Mouse (Mus musculus): Measurements from ENCODE around the gene Sema5b. TPM values are rescaled to one million over a fixed set of nuclear protein-coding genes. Genes with fewer than 3 reads are reported as not detected.

Gene Sema5b
- polyA plus RNA-seq, 1 experiment = not detected

DNA sequence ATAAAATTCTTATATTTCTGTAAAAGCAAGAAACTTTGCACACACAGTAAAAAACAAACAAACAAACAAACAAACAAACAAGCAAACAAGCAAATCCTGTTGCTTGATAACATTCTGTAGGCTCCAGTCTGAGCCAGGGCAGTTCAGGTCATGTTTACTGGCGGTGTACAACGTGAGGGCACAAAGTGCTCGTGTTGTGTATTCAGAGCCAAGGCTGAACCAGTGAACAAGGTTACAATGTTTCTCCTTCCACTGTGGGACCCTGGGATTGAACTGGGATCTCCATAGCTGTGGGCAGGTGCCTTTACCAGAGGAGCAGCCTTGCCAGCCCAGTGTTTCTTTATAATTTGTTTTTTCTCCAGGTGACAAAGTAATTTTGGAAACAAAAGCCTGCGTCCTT lies 35.2 kb upstream of the Sema5b start:
- TF ChIP-seq CEBPB (IDR thresholded peaks at IDR 0.05; ENCODE audit: insufficient read depth, poor library complexity, severe bottlenecking) = no peak
- TF ChIP-seq MAX (IDR thresholded peaks at IDR 0.05; ENCODE audit: low read depth) = no peak
- TF ChIP-seq TCF12 (IDR thresholded peaks at IDR 0.05; ENCODE audit: insufficient read depth, poor library complexity, severe bottlenecking) = no peak
- no peak for TF ChIP-seq MYOD1 (IDR thresholded peaks at IDR 0.05; ENCODE audit: control insufficient read depth in 1 of 3, insufficient read length in 2 of 3, low read depth in 2 of 3)
- no peak for TF ChIP-seq POLR2A (IDR thresholded peaks at IDR 0.05; ENCODE audit: insufficient read length, low read depth)
- no peak for TF ChIP-seq TCF3 (IDR thresholded peaks at IDR 0.05; ENCODE audit: insufficient read length, low read depth)
- TF ChIP-seq USF1 (IDR thresholded peaks at IDR 0.05; ENCODE audit: low read depth) = no peak
- no peak for TF ChIP-seq MYOG (IDR thresholded peaks at IDR 0.05; ENCODE audit: control insufficient read depth in 1 of 3, insufficient read depth in 1 of 3, insufficient read length in 2 of 3, low read depth in 2 of 3)
- Histone ChIP-seq H3ac (ENCODE audit: control insufficient read depth, insufficient read length) (no peak overlapping the region), H3K79me2 (ENCODE audit: control insufficient read depth, insufficient read depth) (no peaks in the 10 kb centered on the region), H3K36me3 (ENCODE audit: control insufficient read depth, insufficient read depth) (no peaks in the 10 kb centered on the region), H3K4me2 (ENCODE audit: low read depth) (no peak overlapping the region), H3K4me3 (no peak overlapping the region), H3K27me3 (ENCODE audit: control insufficient read depth, insufficient read depth, insufficient read length) (no peaks in the 10 kb centered on the region)

DNA sequence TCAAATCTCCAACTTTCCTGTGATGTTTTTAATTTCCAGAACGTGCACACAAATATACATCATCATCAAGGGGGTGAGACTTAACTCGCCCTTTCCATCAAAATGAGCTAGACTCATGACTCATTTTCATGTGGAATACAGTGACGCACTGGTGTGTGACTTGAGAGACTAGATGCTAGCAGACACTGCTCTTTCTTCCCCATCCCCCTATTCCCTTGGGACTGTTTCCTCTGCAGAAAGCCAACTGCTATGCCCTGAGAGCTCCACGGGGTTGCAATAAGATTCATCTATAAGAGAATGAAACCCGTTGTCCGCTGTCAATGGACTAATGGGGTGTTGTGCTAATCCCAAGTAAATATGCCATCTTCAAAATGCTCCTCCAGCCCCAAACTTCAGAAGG lies 32.4 kb upstream of the Sema5b start:
- Histone ChIP-seq H3ac (ENCODE audit: control insufficient read depth, insufficient read length) (no peak overlapping the region), H3K36me3 (ENCODE audit: control insufficient read depth, insufficient read depth) (no peaks in the 10 kb centered on the region), H3K4me2 (ENCODE audit: low read depth) (peak overlapping the region; percentile 60), H3K79me2 (ENCODE audit: control insufficient read depth, insufficient read depth) (no peaks in the 10 kb centered on the region), H3K27me3 (ENCODE audit: control insufficient read depth, insufficient read depth, insufficient read length) (no peaks in the 10 kb centered on the region), H3K4me3 (no peak overlapping the region)
- TF ChIP-seq TCF3 (IDR thresholded peaks at IDR 0.05; ENCODE audit: insufficient read length, low read depth) (no peak), USF1 (IDR thresholded peaks at IDR 0.05; ENCODE audit: low read depth) (no peak), TCF12 (IDR thresholded peaks at IDR 0.05; ENCODE audit: insufficient read depth, poor library complexity, severe bottlenecking) (no peak), REST (IDR thresholded peaks at IDR 0.05; ENCODE audit: insufficient read depth, insufficient read length) (no peak), POLR2A (IDR thresholded peaks at IDR 0.05; ENCODE audit: insufficient read length, low read depth) (no peak), E2F4 (IDR thresholded peaks at IDR 0.05; ENCODE audit: insufficient read depth) (no peak), POLR2AphosphoS2 (IDR thresholded peaks at IDR 0.05; ENCODE audit: insufficient read length, low read depth) (no peak), MAX (IDR thresholded peaks at IDR 0.05; ENCODE audit: low read depth) (no peak), CEBPB (IDR thresholded peaks at IDR 0.05; ENCODE audit: insufficient read depth, poor library complexity, severe bottlenecking) (no peak), MYOD1 (IDR thresholded peaks at IDR 0.05; ENCODE audit: control insufficient read depth in 1 of 3, insufficient read length in 2 of 3, low read depth in 2 of 3) (no peak)

DNA sequence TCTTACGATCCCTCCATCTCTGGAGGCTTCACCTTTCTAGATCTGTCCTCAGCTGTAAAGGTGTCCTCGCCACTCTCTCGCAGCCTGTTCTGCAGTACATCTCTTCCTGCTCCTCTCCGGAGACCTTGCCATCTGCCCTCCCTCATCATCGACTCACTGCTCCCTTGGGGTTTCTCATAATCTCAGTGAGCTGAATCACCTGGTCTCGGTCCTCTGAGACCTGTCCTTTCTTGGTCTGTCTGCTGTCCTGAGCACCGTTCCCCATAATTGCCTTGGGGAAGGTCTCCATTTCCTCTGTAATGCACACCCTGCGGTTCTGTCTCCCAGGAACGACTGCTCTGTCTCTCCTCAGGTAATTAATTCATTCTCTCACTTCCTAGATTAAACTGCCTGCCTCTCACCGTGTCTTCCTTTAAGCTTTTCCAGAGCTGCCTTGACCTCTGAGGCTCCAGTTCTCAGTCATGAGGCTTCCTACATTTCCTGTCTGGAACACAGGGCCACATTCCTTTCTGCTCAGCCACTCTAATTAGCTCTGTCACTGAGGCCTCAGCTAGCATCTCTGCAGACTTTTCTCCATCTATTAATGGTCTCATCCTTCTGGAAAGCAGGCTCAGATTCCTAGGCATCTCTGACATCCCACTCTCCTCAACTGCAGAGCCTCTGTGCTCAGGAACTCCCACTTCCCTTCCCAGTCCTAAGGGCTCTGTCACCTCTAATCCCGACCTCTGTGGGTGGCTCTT lies 31.4 kb upstream of the Sema5b start:
- H3K4me2 ChIP-seq (ENCODE audit: low read depth) = peak overlapping the region; percentile 12

DNA sequence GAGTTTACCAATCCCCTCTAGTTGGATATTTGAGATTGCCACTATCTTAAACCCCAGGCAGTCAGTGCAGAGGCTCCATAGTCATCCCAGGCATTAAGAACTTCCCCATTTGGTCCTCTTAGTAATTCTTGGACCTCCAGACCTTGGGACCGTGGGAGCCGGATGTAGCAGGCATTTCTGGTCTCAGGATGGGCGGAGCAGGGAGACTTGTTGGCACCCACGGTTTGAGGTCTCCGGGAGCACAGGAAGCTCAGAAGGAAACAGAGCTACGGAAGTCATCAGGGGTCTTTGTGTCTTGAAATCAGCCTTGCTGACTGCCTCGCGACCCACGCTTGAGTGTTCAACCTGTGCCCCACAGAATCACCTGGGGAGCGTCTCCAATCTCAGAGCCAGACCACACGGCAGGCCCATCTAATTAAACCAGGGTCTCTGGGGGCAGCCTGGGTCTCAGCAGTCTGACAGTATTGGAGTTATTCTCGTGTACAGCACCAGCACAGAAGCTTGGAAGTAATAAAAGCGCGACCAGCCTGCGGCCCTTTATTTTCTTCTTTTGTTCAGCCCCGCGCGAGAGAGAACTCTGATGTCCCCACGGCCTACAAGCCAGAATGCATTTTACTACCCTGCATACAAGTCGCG lies 24.9 kb upstream of the Sema5b start:
- Histone ChIP-seq H3K4me2 (ENCODE audit: low read depth) (no peak overlapping the region), H3K27me3 (ENCODE audit: control insufficient read depth, insufficient read depth, insufficient read length) (peaks cover 18% of the 10 kb centered on the region), H3K79me2 (ENCODE audit: control insufficient read depth, insufficient read depth) (no peaks in the 10 kb centered on the region), H3K36me3 (ENCODE audit: control insufficient read depth, insufficient read depth) (no peaks in the 10 kb centered on the region), H3K4me3 (no peak overlapping the region), H3ac (ENCODE audit: control insufficient read depth, insufficient read length) (no peak overlapping the region)
- TF ChIP-seq POLR2AphosphoS2 (IDR thresholded peaks at IDR 0.05; ENCODE audit: insufficient read length, low read depth) = no peak
- TF ChIP-seq MYOD1 (IDR thresholded peaks at IDR 0.05; ENCODE audit: control insufficient read depth in 1 of 3, insufficient read length in 2 of 3, low read depth in 2 of 3) = no peak
- TF ChIP-seq CEBPB (IDR thresholded peaks at IDR 0.05; ENCODE audit: insufficient read depth, poor library complexity, severe bottlenecking) = no peak
- no peak for TF ChIP-seq TCF3 (IDR thresholded peaks at IDR 0.05; ENCODE audit: insufficient read length, low read depth)
- no peak for TF ChIP-seq REST (IDR thresholded peaks at IDR 0.05; ENCODE audit: insufficient read depth, insufficient read length)
- TF ChIP-seq POLR2A (IDR thresholded peaks at IDR 0.05; ENCODE audit: insufficient read length, low read depth) = no peak
- TF ChIP-seq SRF (IDR thresholded peaks at IDR 0.05; ENCODE audit: control insufficient read depth, insufficient read length, low read depth) = no peak
- TF ChIP-seq MAX (IDR thresholded peaks at IDR 0.05; ENCODE audit: low read depth) = no peak
- no peak for TF ChIP-seq TCF12 (IDR thresholded peaks at IDR 0.05; ENCODE audit: insufficient read depth, poor library complexity, severe bottlenecking)
- TF ChIP-seq E2F4 (IDR thresholded peaks at IDR 0.05; ENCODE audit: insufficient read depth) = no peak
- TF ChIP-seq MYOG (IDR thresholded peaks at IDR 0.05; ENCODE audit: control insufficient read depth in 1 of 3, insufficient read depth in 1 of 3, insufficient read length in 2 of 3, low read depth in 2 of 3) = no peak
- no peak for TF ChIP-seq USF1 (IDR thresholded peaks at IDR 0.05; ENCODE audit: low read depth)

More for the DNA sequence above, 31.4 kb upstream of the Sema5b start:
- no peak for TF ChIP-seq TCF3 (IDR thresholded peaks at IDR 0.05; ENCODE audit: insufficient read length, low read depth)
- TF ChIP-seq MYOD1 (IDR thresholded peaks at IDR 0.05; ENCODE audit: control insufficient read depth in 1 of 3, insufficient read length in 2 of 3, low read depth in 2 of 3) = no peak
- TF ChIP-seq E2F4 (IDR thresholded peaks at IDR 0.05; ENCODE audit: insufficient read depth) = no peak
- Histone ChIP-seq H3K79me2 (ENCODE audit: control insufficient read depth, insufficient read depth) (no peaks in the 10 kb centered on the region), H3ac (ENCODE audit: control insufficient read depth, insufficient read length) (no peak overlapping the region), H3K27me3 (ENCODE audit: control insufficient read depth, insufficient read depth, insufficient read length) (no peaks in the 10 kb centered on the region), H3K36me3 (ENCODE audit: control insufficient read depth, insufficient read depth) (no peaks in the 10 kb centered on the region), H3K4me3 (no peak overlapping the region)
